Mouse (Mus musculus): ENCODE measurements around the gene Nectin1. TPM values are rescaled to one million over a fixed set of nuclear protein-coding genes. Genes with fewer than 3 reads are reported as not detected.

The Nectin1 gene
- total and polyA plus RNA-seq, 3 experiments: 3.9 to 6.2 TPM; not detected in 1

DNA sequence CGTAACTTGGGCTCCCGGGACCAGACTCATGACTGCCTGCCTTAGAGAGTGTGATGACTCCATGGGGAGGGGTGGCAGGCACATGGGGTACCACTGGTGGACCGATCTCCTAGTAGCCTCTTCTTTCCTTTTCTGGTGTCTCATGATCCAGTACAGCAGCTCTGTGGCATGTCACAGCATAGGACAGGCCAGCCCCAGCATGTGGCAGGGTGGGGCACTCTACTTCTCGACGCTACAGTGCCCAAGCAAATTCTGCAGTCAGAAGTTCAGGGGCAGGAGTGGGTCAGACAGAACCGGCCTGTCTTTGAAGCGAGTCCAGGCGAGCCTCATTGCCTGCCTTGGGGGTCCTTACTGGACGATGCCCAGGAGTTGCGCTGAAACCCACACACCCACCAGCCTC is 13.4 kb downstream of the Nectin1 start:
- no peak for DNase-seq (ENCODE audit: low read depth, low spot score)
- no peaks in the 10 kb centered on the region; the same call in 1 of the 2 replicates for H3K9me3 ChIP-seq (replicated peaks; ENCODE audit: insufficient read depth, low read length)
- TF ChIP-seq TAL1 (IDR thresholded peaks at IDR 0.05; ENCODE audit: low read length) (no peak), SIN3A (IDR thresholded peaks at IDR 0.05; ENCODE audit: low read length) (no peak), ZC3H11A (IDR thresholded peaks at IDR 0.05; ENCODE audit: low read depth, low read length) (no peak), MEF2A (IDR thresholded peaks at IDR 0.05; ENCODE audit: extremely low read depth, insufficient replicate concordance, low read depth, low read length, poor library complexity, severe bottlenecking) (no peak), NRF1 (IDR thresholded peaks at IDR 0.05; ENCODE audit: insufficient read depth, low read depth, low read length, poor library complexity, severe bottlenecking) (no peak), POLR2AphosphoS5 (IDR thresholded peaks at IDR 0.05; ENCODE audit: borderline replicate concordance, low read depth, low read length) (no peak), ZNF384 (IDR thresholded peaks at IDR 0.05; ENCODE audit: low read depth, low read length) (no peak)
- H3K9ac ChIP-seq (ENCODE audit: control insufficient read depth, low read depth, low read length, poor library complexity, severe bottlenecking): no peak overlapping the region
- no peak overlapping the region for H3K4me3 ChIP-seq (ENCODE audit: control insufficient read depth in 1 of 2, insufficient read depth in 1 of 2, low read depth in 2 of 2, low read length in 2 of 2)
- H3K27ac ChIP-seq (ENCODE audit: control insufficient read depth, low read depth, low read length): no peak overlapping the region
- H3K27me3 ChIP-seq (ENCODE audit: control insufficient read depth in 1 of 2, insufficient read depth in 2 of 2, low read length in 2 of 2): no peaks in the 10 kb centered on the region
- H3K4me1 ChIP-seq (ENCODE audit: control insufficient read depth in 1 of 2, insufficient read depth in 2 of 2, low read length in 2 of 2): peaks cover 0 to 9% of the 10 kb centered on the region in 2 experiments; a peak in 2 of 4 replicates
- no peaks in the 10 kb centered on the region; the same call in none of the 2 replicates for H3K79me2 ChIP-seq (ENCODE audit: control insufficient read depth, insufficient read depth, low read length, poor library complexity)
- peaks cover 0 to 3% of the 10 kb centered on the region in 2 experiments; a peak in 1 of 4 replicates for H3K36me3 ChIP-seq (ENCODE audit: control insufficient read depth in 1 of 2, insufficient read depth in 2 of 2, low read length in 2 of 2)

DNA sequence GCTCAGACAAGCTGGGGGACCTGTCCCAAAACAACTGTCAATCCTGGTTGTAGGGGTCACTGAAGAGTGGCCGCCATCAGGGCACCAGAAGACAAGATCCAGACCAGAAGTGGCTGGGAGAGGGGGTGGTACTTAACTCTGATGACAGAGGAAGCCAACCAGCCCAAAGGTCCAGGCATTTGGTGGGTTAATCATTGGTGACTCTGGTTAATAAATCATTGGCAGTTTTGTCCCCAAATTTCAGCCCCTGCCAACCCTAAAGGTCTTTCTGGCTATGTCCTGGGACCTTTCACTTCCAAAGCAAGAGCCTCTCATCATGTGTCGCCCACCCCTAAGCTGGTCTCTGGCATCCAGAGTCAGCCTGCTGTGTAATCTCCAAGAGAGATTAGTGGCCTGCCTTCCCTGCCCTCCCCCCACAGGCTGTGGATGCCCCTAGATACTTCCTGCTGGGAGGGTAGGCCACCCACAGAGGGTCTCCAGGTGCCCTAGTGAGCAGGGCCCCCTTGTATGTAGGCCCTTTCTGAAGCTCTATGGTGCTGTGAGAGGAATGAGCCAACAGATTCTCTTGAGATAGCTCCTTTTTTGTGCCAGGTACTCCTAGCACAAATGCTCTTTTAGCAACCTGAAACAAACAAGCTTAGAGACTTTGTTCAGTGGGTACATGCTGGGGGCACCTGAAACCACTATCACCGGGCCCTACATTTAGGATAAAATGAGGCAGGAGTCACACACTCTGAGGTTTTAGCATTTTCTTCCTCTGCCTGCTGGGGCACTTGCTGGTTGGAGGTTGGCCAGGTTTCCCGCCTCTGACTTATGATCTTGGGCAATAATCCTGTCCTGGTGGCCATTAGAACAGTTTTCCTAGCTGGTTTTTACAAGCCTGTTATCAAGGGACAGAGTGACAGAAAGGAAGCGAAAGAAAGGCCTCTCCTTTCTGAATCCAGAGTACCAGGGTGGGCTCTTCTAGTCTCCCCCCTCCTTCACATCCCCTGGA is 14.5 kb downstream of the Nectin1 start:
- Histone ChIP-seq H3K36me3 (ENCODE audit: control insufficient read depth in 1 of 2, insufficient read depth in 2 of 2, low read length in 2 of 2) (peaks cover 0 to 3% of the 10 kb centered on the region in 2 experiments; a peak in 1 of 4 replicates), H3K27me3 (ENCODE audit: control insufficient read depth in 1 of 2, insufficient read depth in 2 of 2, low read length in 2 of 2) (no peaks in the 10 kb centered on the region), H3K27ac (ENCODE audit: control insufficient read depth, low read depth, low read length) (no peak overlapping the region), H3K9ac (ENCODE audit: control insufficient read depth, low read depth, low read length, poor library complexity, severe bottlenecking) (no peak overlapping the region), H3K9me3 (replicated peaks; ENCODE audit: insufficient read depth, low read length) (no peaks in the 10 kb centered on the region; the same call in 1 of the 2 replicates), H3K4me3 (ENCODE audit: control insufficient read depth in 1 of 2, insufficient read depth in 1 of 2, low read depth in 2 of 2, low read length in 2 of 2) (no peak overlapping the region), H3K4me1 (ENCODE audit: control insufficient read depth in 1 of 2, insufficient read depth in 2 of 2, low read length in 2 of 2) (peaks cover 0 to 9% of the 10 kb centered on the region in 2 experiments; a peak in 2 of 4 replicates), H3K79me2 (ENCODE audit: control insufficient read depth, insufficient read depth, low read length, poor library complexity) (no peaks in the 10 kb centered on the region; the same call in none of the 2 replicates)
- no peak for DNase-seq (ENCODE audit: low read depth, low spot score)
- TF ChIP-seq MXI1 (IDR thresholded peaks at IDR 0.05; ENCODE audit: low read depth, low read length): no peak
- TF ChIP-seq CHD1 (IDR thresholded peaks at IDR 0.05; ENCODE audit: low read depth, low read length): no peak
- TF ChIP-seq POLR2AphosphoS5 (IDR thresholded peaks at IDR 0.05; ENCODE audit: borderline replicate concordance, low read depth, low read length): no peak
- TF ChIP-seq MYB (IDR thresholded peaks at IDR 0.05; ENCODE audit: low read depth, low read length): no peak
- TF ChIP-seq USF2 (IDR thresholded peaks at IDR 0.05; ENCODE audit: borderline replicate concordance in 1 of 2, insufficient read depth in 1 of 2, low read depth in 1 of 2, low read length in 2 of 2): no peak
- no peak for TF ChIP-seq USF1 (IDR thresholded peaks at IDR 0.05; ENCODE audit: low read depth, low read length)
- no peak for TF ChIP-seq NRF1 (IDR thresholded peaks at IDR 0.05; ENCODE audit: insufficient read depth, low read depth, low read length, poor library complexity, severe bottlenecking)
- TF ChIP-seq BHLHE40 (IDR thresholded peaks at IDR 0.05; ENCODE audit: borderline replicate concordance, low read depth, low read length): no peak
- TF ChIP-seq KAT2A (conservative IDR thresholded peaks at IDR 0.05; ENCODE audit: low read depth, low read length): no peak
- TF ChIP-seq RCOR1 (IDR thresholded peaks at IDR 0.05; ENCODE audit: low read depth, low read length): no peak
- no peak for TF ChIP-seq POLR2A (IDR thresholded peaks at IDR 0.05; ENCODE audit: control insufficient read depth in 1 of 2, insufficient read depth in 1 of 2, low read depth in 1 of 2, low read length in 2 of 2, poor library complexity in 1 of 2)
- TF ChIP-seq ZKSCAN1 (IDR thresholded peaks at IDR 0.05; ENCODE audit: low read depth, low read length): no peak
- TF ChIP-seq E2F4 (IDR thresholded peaks at IDR 0.05; ENCODE audit: borderline replicate concordance, low read depth, low read length): no peak
- TF ChIP-seq RAD21 (IDR thresholded peaks at IDR 0.05; ENCODE audit: low read depth, low read length): no peak
- no peak for TF ChIP-seq MAFK (IDR thresholded peaks at IDR 0.05; ENCODE audit: borderline replicate concordance, low read depth, low read length)
- TF ChIP-seq TCF12 (IDR thresholded peaks at IDR 0.05; ENCODE audit: low read depth, low read length): no peak
- no peak for TF ChIP-seq SMC3 (IDR thresholded peaks at IDR 0.05; ENCODE audit: low read depth, low read length)
- TF ChIP-seq MAX (IDR thresholded peaks at IDR 0.05; ENCODE audit: low read length): no peak
- TF ChIP-seq ZMIZ1 (IDR thresholded peaks at IDR 0.05; ENCODE audit: low read depth, low read length): no peak
